Mouse (Mus musculus): ENCODE results near the gene Lrrc2. TPM values are rescaled to one million over a fixed set of nuclear protein-coding genes. Genes with fewer than 3 reads are reported as not detected.

The Lrrc2 gene
- polyA plus RNA-seq, 1 experiment from 2014 or later: 0.45 TPM

- Histone ChIP-seq H3K27ac (no peak overlapping the region), H3K27me3 (no peaks in the 10 kb centered on the region), H3K9ac (no peak overlapping the region), H3K36me3 (no peaks in the 10 kb centered on the region), H3K4me1 (no peaks in the 10 kb centered on the region), H3K9me3 (no peaks in the 10 kb centered on the region), H3K4me3 (no peak overlapping the region), H3K4me2 (no peak overlapping the region)
- ATAC-seq (ENCODE audit: borderline replicate concordance, extremely low read depth, low FRiP score, low TSS enrichment): no peak
- WGBS: 18% methylated on average over 3 of the region's 3 CpGs
Measured at GRCm38 (mm10) chr9:110993281-110993709, 42.0 kb downstream of the Lrrc2 start.

- Histone ChIP-seq H3K9me3 (no peaks in the 10 kb centered on the region), H3K4me2 (peak overlapping the region; percentile 68), H3K9ac (0 out of 2 replicates have a peak overlapping the region, but pooled peaks have one; percentile 37), H3K27ac (peak overlapping the region; percentile 57), H3K27me3 (no peaks in the 10 kb centered on the region), H3K4me3 (peak overlapping the region; percentile 49), H3K36me3 (no peaks in the 10 kb centered on the region), H3K4me1 (peaks cover 6% of the 10 kb centered on the region; the same call in 1 of the 2 replicates)
- peak; percentile 86 for ATAC-seq (ENCODE audit: borderline replicate concordance, extremely low read depth, low FRiP score, low TSS enrichment)
- 7% methylated on average over 13 of the region's 13 CpGs for WGBS
Measured at GRCm38 (mm10) chr9:110994716-110995172, 43.4 kb downstream of the Lrrc2 start.

GRCm38 (mm10) chr9:110997245-110997644 is 45.9 kb downstream of the Lrrc2 start:
- no peaks in the 10 kb centered on the region for H3K36me3 ChIP-seq
- no peak for ATAC-seq (ENCODE audit: borderline replicate concordance, extremely low read depth, low FRiP score, low TSS enrichment)
- H3K27ac ChIP-seq: no peak overlapping the region
- no peaks in the 10 kb centered on the region for H3K9me3 ChIP-seq
- no peaks in the 10 kb centered on the region for H3K27me3 ChIP-seq
- no peak overlapping the region for H3K4me2 ChIP-seq
- H3K4me1 ChIP-seq: peaks cover 6% of the 10 kb centered on the region; the same call in 1 of the 2 replicates
- WGBS: 2% methylated on average over 5 of the region's 5 CpGs
- H3K4me3 ChIP-seq: no peak overlapping the region
- no peak overlapping the region for H3K9ac ChIP-seq

GRCm38 (mm10) chr9:110999056-110999455 is 47.7 kb downstream of the Lrrc2 start:
- no peak for ATAC-seq (ENCODE audit: borderline replicate concordance, extremely low read depth, low FRiP score, low TSS enrichment)
- Histone ChIP-seq H3K27ac (no peak overlapping the region), H3K36me3 (no peaks in the 10 kb centered on the region), H3K27me3 (no peaks in the 10 kb centered on the region), H3K9ac (no peak overlapping the region), H3K4me1 (peaks cover 6% of the 10 kb centered on the region; the same call in 1 of the 2 replicates), H3K4me2 (no peak overlapping the region), H3K4me3 (no peak overlapping the region), H3K9me3 (no peaks in the 10 kb centered on the region)
- 75% methylated on average over 2 of the region's 2 CpGs for WGBS

- 62% methylated on average over 10 of the region's 10 CpGs for WGBS
- no peaks in the 10 kb centered on the region for H3K36me3 ChIP-seq
- peaks cover 6% of the 10 kb centered on the region; the same call in 1 of the 2 replicates for H3K4me1 ChIP-seq
- no peak for ATAC-seq (ENCODE audit: borderline replicate concordance, extremely low read depth, low FRiP score, low TSS enrichment)
- H3K9ac ChIP-seq: no peak overlapping the region
- no peak overlapping the region for H3K4me3 ChIP-seq
- no peak overlapping the region for H3K4me2 ChIP-seq
- H3K9me3 ChIP-seq: no peaks in the 10 kb centered on the region
- no peaks in the 10 kb centered on the region for H3K27me3 ChIP-seq
- H3K27ac ChIP-seq: no peak overlapping the region
Measured at GRCm38 (mm10) chr9:110999856-111000255, 48.5 kb downstream of the Lrrc2 start.

- Histone ChIP-seq H3K27me3 (no peaks in the 10 kb centered on the region), H3K9me3 (no peaks in the 10 kb centered on the region), H3K9ac (no peak overlapping the region), H3K4me1 (peaks cover 6% of the 10 kb centered on the region; the same call in 1 of the 2 replicates), H3K4me2 (no peak overlapping the region), H3K27ac (no peak overlapping the region), H3K36me3 (no peaks in the 10 kb centered on the region), H3K4me3 (no peak overlapping the region)
- ATAC-seq (ENCODE audit: borderline replicate concordance, extremely low read depth, low FRiP score, low TSS enrichment): no peak
- WGBS: 69% methylated on average over 12 of the region's 12 CpGs
Measured at GRCm38 (mm10) chr9:111001621-111002020, 50.3 kb downstream of the Lrrc2 start.

GRCm38 (mm10) chr9:111003279-111003678 is 51.9 kb downstream of the Lrrc2 start:
- no peaks in the 10 kb centered on the region for H3K36me3 ChIP-seq
- 83% methylated on average over 9 of the region's 9 CpGs for WGBS
- H3K27me3 ChIP-seq: no peaks in the 10 kb centered on the region

GRCm38 (mm10) chr9:111006544-111006943 is 55.2 kb downstream of the Lrrc2 start:
- Histone ChIP-seq H3K9me3 (no peaks in the 10 kb centered on the region), H3K27ac (no peak overlapping the region), H3K27me3 (no peaks in the 10 kb centered on the region), H3K4me3 (no peak overlapping the region), H3K36me3 (no peaks in the 10 kb centered on the region), H3K4me1 (no peaks in the 10 kb centered on the region), H3K9ac (no peak overlapping the region), H3K4me2 (no peak overlapping the region)
- WGBS: 84% methylated on average over 2 of the region's 2 CpGs
- no peak for ATAC-seq (ENCODE audit: borderline replicate concordance, extremely low read depth, low FRiP score, low TSS enrichment)

More at GRCm38 (mm10) chr9:111003279-111003678, 51.9 kb downstream of the Lrrc2 start:
- H3K27ac ChIP-seq: no peak overlapping the region
- peaks cover 6% of the 10 kb centered on the region; the same call in 1 of the 2 replicates for H3K4me1 ChIP-seq
- no peak for ATAC-seq (ENCODE audit: borderline replicate concordance, extremely low read depth, low FRiP score, low TSS enrichment)
- no peaks in the 10 kb centered on the region for H3K9me3 ChIP-seq
- no peak overlapping the region for H3K9ac ChIP-seq
- H3K4me2 ChIP-seq: no peak overlapping the region
- H3K4me3 ChIP-seq: no peak overlapping the region

- no peaks in the 10 kb centered on the region for H3K4me1 ChIP-seq
- H3K27ac ChIP-seq: no peak overlapping the region
- no peak for ATAC-seq (ENCODE audit: borderline replicate concordance, extremely low read depth, low FRiP score, low TSS enrichment)
- H3K4me3 ChIP-seq: no peak overlapping the region
- no peaks in the 10 kb centered on the region for H3K9me3 ChIP-seq
- no peak overlapping the region for H3K4me2 ChIP-seq
- H3K36me3 ChIP-seq: no peaks in the 10 kb centered on the region
- 50% methylated on average over 3 of the region's 3 CpGs for WGBS
- no peaks in the 10 kb centered on the region for H3K27me3 ChIP-seq
- H3K9ac ChIP-seq: no peak overlapping the region
Measured at GRCm38 (mm10) chr9:111009763-111010162, 58.4 kb downstream of the Lrrc2 start.

- Histone ChIP-seq H3K9ac (no peak overlapping the region), H3K4me2 (no peak overlapping the region), H3K4me3 (no peak overlapping the region), H3K36me3 (no peaks in the 10 kb centered on the region), H3K27ac (no peak overlapping the region), H3K27me3 (no peaks in the 10 kb centered on the region), H3K4me1 (no peaks in the 10 kb centered on the region), H3K9me3 (no peaks in the 10 kb centered on the region)
- 73% methylated on average over 9 of the region's 9 CpGs for whole genome bisulfite sequencing
- no peak for ATAC-seq (ENCODE audit: borderline replicate concordance, extremely low read depth, low FRiP score, low TSS enrichment)
Measured at GRCm38 (mm10) chr9:111011550-111011949, 60.2 kb downstream of the Lrrc2 start.

- H3K4me1 ChIP-seq: no peaks in the 10 kb centered on the region
- 78% methylated on average over 3 of the region's 3 CpGs for WGBS
- no peak overlapping the region for H3K4me3 ChIP-seq
- no peaks in the 10 kb centered on the region for H3K9me3 ChIP-seq
- H3K27me3 ChIP-seq: no peaks in the 10 kb centered on the region
- no peaks in the 10 kb centered on the region for H3K36me3 ChIP-seq
- no peak overlapping the region for H3K4me2 ChIP-seq
- H3K27ac ChIP-seq: no peak overlapping the region
- H3K9ac ChIP-seq: no peak overlapping the region
- no peak for ATAC-seq (ENCODE audit: borderline replicate concordance, extremely low read depth, low FRiP score, low TSS enrichment)
Measured at GRCm38 (mm10) chr9:111012041-111012440, 60.7 kb downstream of the Lrrc2 start.

GRCm38 (mm10) chr9:111015658-111016057 is 64.3 kb downstream of the Lrrc2 start:
- ATAC-seq (ENCODE audit: borderline replicate concordance, extremely low read depth, low FRiP score, low TSS enrichment): no peak
- H3K27me3 ChIP-seq: no peaks in the 10 kb centered on the region
- H3K4me1 ChIP-seq: no peaks in the 10 kb centered on the region
- H3K36me3 ChIP-seq: no peaks in the 10 kb centered on the region
- WGBS: 74% methylated on average over 4 of the region's 4 CpGs
- no peaks in the 10 kb centered on the region for H3K9me3 ChIP-seq
- H3K27ac ChIP-seq: no peak overlapping the region
- H3K4me2 ChIP-seq: no peak overlapping the region
- no peak overlapping the region for H3K9ac ChIP-seq
- H3K4me3 ChIP-seq: no peak overlapping the region

- no peak within 1 kb of the TSS for H3K9ac ChIP-seq
Measured at GRCm38 (mm10) chr9:111019022-111019421, 67.7 kb downstream of the Lrrc2 start, which contains the start of gene Ltf. Gene Ltf (plus strand): TSS chr9:111019271.

More at GRCm38 (mm10) chr9:111019022-111019421, 67.7 kb downstream of the Lrrc2 start, which contains the start of gene Ltf:
- no peak for ATAC-seq (ENCODE audit: borderline replicate concordance, extremely low read depth, low FRiP score, low TSS enrichment)
- Histone ChIP-seq H3K4me2 (no peak within 1 kb of the TSS), H3K4me3 (no peak within 1 kb of the TSS), H3K27me3 (no peaks in the 10 kb centered on the region), H3K4me1 (no peaks in the 10 kb centered on the region), H3K36me3 (no peaks in the 10 kb centered on the region), H3K9me3 (no peaks in the 10 kb centered on the region), H3K27ac (no peak within 1 kb of the TSS)
- 71% methylated on average over 5 of the region's 5 CpGs for WGBS
